Mouse (Mus musculus) CH12.LX (cell line): ENCODE results near the gene Drp2. TPM values are rescaled to one million over a fixed set of nuclear protein-coding genes. Genes with fewer than 3 reads are reported as not detected.

Experiments
- DNase-seq: peaks from one replicate; pipeline ENCODE4 v3.0.0-alpha.2; 2013; ENCODE audit errors: extremely low read depth
- H3K27ac ChIP-seq: 2 replicates; pipeline ENCODE4 v1.5.1; 2012; ENCODE audit warnings: low read depth, mild to moderate bottlenecking, control low read depth, moderate library complexity; ENCODE audit not compliant: insufficient read depth
- H3K27me3 ChIP-seq: replicated peaks from 2 replicates; pipeline ENCODE3; 2012; ENCODE audit warnings: inconsistent platforms
- H3K36me3 ChIP-seq, 2 experiments: replicated peaks in 1 of 2; 2 replicates each; pipeline versions ENCODE3 to v1.6.1; 2012; ENCODE audit warnings: inconsistent platforms in 1 of 2, low read length in 1 of 2, mild to moderate bottlenecking in 1 of 2, mixed read lengths in 1 of 2, moderate library complexity in 1 of 2; ENCODE audit not compliant: control insufficient read depth in 1 of 2, insufficient read depth in 1 of 2
- H3K4me1 ChIP-seq, 2 experiments: 2 replicates each; pipeline ENCODE4 v1.6.1; 2012; ENCODE audit warnings: inconsistent platforms in 1 of 2, moderate library complexity in 1 of 2; ENCODE audit not compliant: insufficient read depth in 2 of 2, control insufficient read depth in 1 of 2
- H3K4me2 ChIP-seq: 2 replicates; pipeline ENCODE4 v1.6.1; 2012; ENCODE audit warnings: low read depth, mild to moderate bottlenecking, control low read depth; ENCODE audit not compliant: poor library complexity, insufficient read depth, severe bottlenecking
- H3K4me3 ChIP-seq, 3 experiments: fragments of 150-350 bp in 1 of 3; sonication (generic) in 1 of 3; replicated peaks in 1 of 3; 2 replicates each; pipeline versions ENCODE3 to v1.5.1; 2011 to 2012; ENCODE audit warnings: low read depth in 2 of 3, low read length in 2 of 3, mild to moderate bottlenecking in 2 of 3, moderate library complexity in 2 of 3, control low read depth in 1 of 3, improper control_type of control experiment in 1 of 3, inconsistent platforms in 1 of 3, mixed read lengths in 1 of 3; ENCODE audit not compliant: poor library complexity in 1 of 3
- H3K79me2 ChIP-seq: replicated peaks from 2 replicates; pipeline ENCODE4 v1.6.1; 2012; ENCODE audit warnings: mild to moderate bottlenecking, moderate library complexity; ENCODE audit not compliant: control insufficient read depth, poor library complexity, insufficient read depth, severe bottlenecking; ENCODE audit errors: extremely low read depth
- H3K9ac ChIP-seq: 2 replicates; pipeline ENCODE4 v1.6.1; 2012; ENCODE audit warnings: low read depth, mild to moderate bottlenecking, control low read depth, moderate library complexity; ENCODE audit not compliant: insufficient read depth
- H3K9me3 ChIP-seq: replicated peaks from 2 replicates; pipeline ENCODE3; 2012; ENCODE audit warnings: low read length, inconsistent platforms, mixed read lengths
- CHD2 ChIP-seq: IDR thresholded peaks from 2 replicates; pipeline ENCODE4 v1.6.1; 2011; ENCODE audit warnings: low read length, improper control_type of control experiment
- ETS1 ChIP-seq: conservative IDR thresholded peaks from 2 replicates; pipeline ENCODE4 v1.6.1; 2012; ENCODE audit warnings: low read depth, mild to moderate bottlenecking, inconsistent platforms, low read length, improper control_type of control experiment, moderate library complexity
- HCFC1 ChIP-seq: IDR thresholded peaks from 2 replicates; pipeline ENCODE4 v1.6.1; 2012; ENCODE audit warnings: low read depth, mild to moderate bottlenecking, inconsistent platforms, low read length, improper control_type of control experiment
- KAT2A ChIP-seq: IDR thresholded peaks from 2 replicates; pipeline ENCODE4 v1.6.1; 2012; ENCODE audit warnings: low read length, improper control_type of control experiment, inconsistent platforms; ENCODE audit not compliant: insufficient replicate concordance
- MAFK ChIP-seq: IDR thresholded peaks from 2 replicates; pipeline ENCODE4 v1.6.1; 2011; ENCODE audit warnings: low read length, improper control_type of control experiment; ENCODE audit not compliant: insufficient replicate concordance
- MAZ ChIP-seq: IDR thresholded peaks from 2 replicates; pipeline ENCODE4 v1.6.1; 2012; ENCODE audit warnings: low read depth, mild to moderate bottlenecking, inconsistent platforms, low read length, improper control_type of control experiment, moderate library complexity
- PAX5 ChIP-seq: IDR thresholded peaks from 2 replicates; pipeline ENCODE4 v1.6.1; 2012; ENCODE audit warnings: low read length, inconsistent platforms, mixed read lengths
- RCOR1 ChIP-seq: conservative IDR thresholded peaks from 2 replicates; pipeline ENCODE4 v1.6.1; 2012; ENCODE audit warnings: low read depth, mild to moderate bottlenecking, inconsistent platforms, low read length, improper control_type of control experiment
- SIN3A ChIP-seq: IDR thresholded peaks from 2 replicates; pipeline ENCODE4 v1.6.1; 2012; ENCODE audit warnings: low read length, improper control_type of control experiment, inconsistent platforms
- SMC3 ChIP-seq: IDR thresholded peaks from 2 replicates; pipeline ENCODE4 v1.6.1; 2011; ENCODE audit warnings: low read depth, low read length, improper control_type of control experiment
- TCF12 ChIP-seq: IDR thresholded peaks from 2 replicates; pipeline ENCODE4 v1.6.1; 2014; ENCODE audit warnings: low read depth, mild to moderate bottlenecking, inconsistent platforms, low read length, improper control_type of control experiment
- UBTF ChIP-seq: IDR thresholded peaks from 2 replicates; pipeline ENCODE4 v1.6.1; 2012; ENCODE audit warnings: low read depth, mild to moderate bottlenecking, inconsistent platforms, low read length, improper control_type of control experiment, moderate library complexity
- ZKSCAN1 ChIP-seq: IDR thresholded peaks from 2 replicates; pipeline ENCODE4 v1.6.1; 2012; ENCODE audit warnings: low read depth, inconsistent platforms, low read length, improper control_type of control experiment, borderline replicate concordance
- ZMIZ1 ChIP-seq: IDR thresholded peaks from 2 replicates; pipeline ENCODE4 v1.6.1; 2012; ENCODE audit warnings: low read depth, mild to moderate bottlenecking, inconsistent platforms, low read length, improper control_type of control experiment
- dilution Hi-C: fragments of 300-500 bp; cut with MboI; formaldehyde crosslinking; loops from 2 replicates; pipeline ENCODE4 v1.14.3; 2020; ENCODE audit warnings: low sequenced_read_pairs; ENCODE audit not compliant: extremely low pct_unique_long_range_greater_than_20kb, extremely low pct_ligation_motif_present
- in situ Hi-C: fragments of 300-500 bp; cut with MboI; formaldehyde crosslinking; loops from 3 replicates; pipeline ENCODE4 v1.14.3; 2019; ENCODE audit warnings: low sequenced_read_pairs, low pct_ligation_motif_present, low pct_unique_long_range_greater_than_20kb, mixed read lengths
- polyA plus RNA-seq: library from polyadenylated mRNA; unstranded; fragments of >175 nt; gene quantifications from 2 replicates; pipeline ENCODE4 v1.2.1, GENCODE M21; 2012; ENCODE audit warnings: low read depth; ENCODE audit not compliant: insufficient read length
- total RNA-seq, 2 experiments: library from RNA; depleted of rRNA; stranded (reverse); fragments of 300-350 nt in 1 of 2; fragments of >200 nt in 1 of 2; gene quantifications; 2 replicates each; pipeline ENCODE4 v1.2.3; 2012 to 2014

The Drp2 gene
- total and polyA plus RNA-seq, 3 experiments: 0.13 to 0.59 (median 0.19) TPM

DNA sequence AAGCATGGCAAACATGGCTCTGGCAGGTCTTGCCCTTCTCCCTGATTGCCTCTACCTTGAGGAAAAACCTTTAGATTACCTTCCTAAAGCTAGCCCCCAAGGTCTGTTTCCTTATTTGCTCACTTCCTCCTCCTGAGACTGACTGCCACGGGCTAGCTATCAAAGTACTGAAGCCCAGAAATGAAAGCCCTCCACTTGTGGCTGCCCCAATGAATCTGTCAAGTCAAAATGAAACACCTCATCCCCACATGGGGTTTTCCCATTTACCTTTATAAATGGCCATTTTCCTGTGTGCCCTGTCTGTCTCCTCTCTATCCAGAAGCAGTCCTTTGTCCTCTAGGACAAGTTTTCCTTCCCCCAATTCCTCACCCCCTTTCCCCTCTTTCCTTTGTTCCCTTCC, 30.2 kb upstream of the Drp2 start (continued):
- TF ChIP-seq UBTF (no peak), CHD2 (peak; percentile 42; the same call in 1 of the 2 replicates)

DNA sequence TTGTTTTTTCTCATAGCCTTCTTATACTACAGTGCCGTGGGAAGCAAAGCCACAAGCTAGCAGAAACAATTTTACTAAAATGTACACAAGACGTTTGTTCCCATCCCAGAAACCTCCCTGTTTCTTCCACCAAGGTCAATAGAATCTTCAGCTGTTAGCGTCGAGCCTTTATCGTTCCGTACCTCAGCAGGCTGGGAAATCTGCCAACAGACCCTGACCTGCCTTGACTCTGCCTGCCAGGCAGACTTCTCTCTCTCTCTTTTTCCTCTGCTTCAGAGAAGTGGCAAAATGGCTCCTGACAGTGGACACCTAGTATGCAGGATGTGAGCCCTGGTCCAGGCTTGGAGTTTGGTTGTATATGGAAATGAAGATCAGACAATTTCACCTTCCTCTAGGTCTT, 19.5 kb upstream of the Drp2 start:
- Histone ChIP-seq H3K27ac (no peak overlapping the region), H3K9ac (no peak overlapping the region), H3K4me1 (no peaks in the 10 kb centered on the region), H3K4me2 (no peak overlapping the region), H3K79me2 (no peaks in the 10 kb centered on the region), H3K9me3 (no peaks in the 10 kb centered on the region), H3K36me3 (no peaks in the 10 kb centered on the region), H3K27me3 (no peaks in the 10 kb centered on the region), H3K4me3 (no peak overlapping the region)
- DNase-seq: no peak
- no peak for TF ChIP-seq RCOR1
- dilution Hi-C loops: no loop called here
- in situ Hi-C loops: no loop called here

DNA sequence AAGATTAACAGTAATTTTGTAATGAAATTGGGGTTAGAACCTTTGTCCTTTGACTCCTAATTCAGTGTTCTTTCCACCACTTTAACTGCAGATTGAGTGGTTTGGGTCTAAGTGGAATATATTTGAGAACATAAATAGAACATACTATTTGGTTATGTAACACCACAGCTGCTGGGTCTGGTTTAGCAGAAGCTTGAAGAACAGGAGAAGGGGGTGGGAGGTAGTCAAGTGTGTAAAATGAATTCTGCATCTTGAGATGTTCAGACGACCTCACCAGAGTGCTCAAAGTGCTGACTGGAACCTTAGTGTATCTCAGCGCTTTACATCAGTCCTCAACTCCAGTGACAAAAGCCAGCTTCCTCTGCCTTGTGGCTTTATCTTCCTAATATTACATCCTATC, 5.4 kb upstream of the Drp2 start:
- no peak for TF ChIP-seq ETS1
- no peak for TF ChIP-seq PAX5
- no peak for TF ChIP-seq HCFC1
- TF ChIP-seq CHD2: no peak
- no peak for TF ChIP-seq MAFK
- no peak for TF ChIP-seq SIN3A
- TF ChIP-seq ZKSCAN1: no peak
- no peak for TF ChIP-seq UBTF
- TF ChIP-seq KAT2A: no peak
- TF ChIP-seq, all 38 proteins: peak for 0
- H3K79me2 ChIP-seq: no peaks in the 10 kb centered on the region
- no peaks in the 10 kb centered on the region for H3K27me3 ChIP-seq
- H3K4me2 ChIP-seq: no peak overlapping the region
- in situ Hi-C loops: no loop called here
- peak; percentile 27 for DNase-seq
- H3K9me3 ChIP-seq: no peaks in the 10 kb centered on the region
- H3K9ac ChIP-seq: no peak overlapping the region
- H3K4me3 ChIP-seq: no peak overlapping the region
- H3K4me1 ChIP-seq: peaks cover 0 to 16% of the 10 kb centered on the region in 2 experiments; a peak in 1 of 4 replicates
- dilution Hi-C loops: no loop called here
- H3K36me3 ChIP-seq: no peaks in the 10 kb centered on the region
- no peak overlapping the region for H3K27ac ChIP-seq

DNA sequence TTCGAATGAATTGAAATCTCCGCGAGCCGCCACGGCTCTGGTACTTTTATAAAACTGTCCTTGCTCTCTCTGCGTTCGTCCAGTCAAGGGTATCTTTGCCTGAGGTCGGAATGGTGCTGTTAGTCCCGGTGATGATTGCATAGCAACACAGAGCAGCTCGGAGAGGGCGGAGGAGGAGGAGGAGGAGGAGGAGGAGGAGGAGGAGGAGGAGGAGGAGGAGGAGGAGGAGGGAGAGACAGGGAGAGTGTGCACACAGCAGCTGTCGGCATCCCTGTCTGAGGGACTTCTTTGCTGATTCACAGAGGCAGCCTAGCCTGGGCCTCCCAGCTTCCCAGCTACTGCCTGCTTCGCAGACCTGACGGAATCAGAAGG, 219 bp downstream of the Drp2 start:
- no peaks in the 10 kb centered on the region for H3K27me3 ChIP-seq
- no peak overlapping the region for H3K9ac ChIP-seq
- DNase-seq: no peak
- TF ChIP-seq ZMIZ1 (no peak), MAZ (no peak), SMC3 (no peak), TCF12 (no peak), HCFC1 (no peak)
- no peaks in the 10 kb centered on the region for H3K9me3 ChIP-seq
- H3K4me2 ChIP-seq: no peak overlapping the region
- dilution Hi-C loops (no loop called here), in situ Hi-C loops (no loop called here)
- 0 out of 4 replicates have a peak, but pooled peaks cover 0 to 3% of the 10 kb centered on the region in 2 experiments for H3K4me1 ChIP-seq
- H3K27ac ChIP-seq: no peak overlapping the region
- no peaks in the 10 kb centered on the region for H3K79me2 ChIP-seq
- H3K36me3 ChIP-seq: no peaks in the 10 kb centered on the region
- no peak overlapping the region for H3K4me3 ChIP-seq
